Mouse (Mus musculus): ENCODE data around the gene Socs7. TPM values are rescaled to one million over a fixed set of nuclear protein-coding genes. Genes with fewer than 3 reads are reported as not detected.

The Socs7 gene
- polyA plus RNA-seq, 1 experiment from 2014 or later, result 2.6 TPM

- no peak for ATAC-seq (replicated peaks; ENCODE audit: low FRiP score, low read depth)
- no peak overlapping the region for H3K4me3 ChIP-seq (replicated peaks; ENCODE audit: low read depth, low read length)
- DNase-seq (ENCODE audit: low spot score), result no peak
- no peak for TF ChIP-seq CTCF (IDR thresholded peaks at IDR 0.05; ENCODE audit: low read depth)
- no peaks in the 10 kb centered on the region for H3K36me3 ChIP-seq (ENCODE audit: insufficient read depth, low read length)
- no peak overlapping the region for H3K27ac ChIP-seq
- WGBS, result 21% methylated on average over 6 of the region's 6 CpGs
- H3K4me2 ChIP-seq (ENCODE audit: low read length), result no peak overlapping the region
- H3K9ac ChIP-seq (ENCODE audit: low read depth, low read length), result no peak overlapping the region
- peaks cover 15% of the 10 kb centered on the region for H3K4me1 ChIP-seq (replicated peaks; ENCODE audit: insufficient read depth, low read length)
- H3K27me3 ChIP-seq (ENCODE audit: insufficient read depth, low read length), result no peaks in the 10 kb centered on the region
- H3K9me3 ChIP-seq (replicated peaks; ENCODE audit: low read length), result no peaks in the 10 kb centered on the region
Observed at GRCm38 (mm10) chr11:97401082-97401481, 38.7 kb downstream of the Socs7 start.

- H3K27ac ChIP-seq, result no peak overlapping the region
- WGBS, result 82% methylated on average over 3 of the region's 3 CpGs
- DNase-seq (ENCODE audit: low spot score) (no peak), ATAC-seq (replicated peaks; ENCODE audit: low FRiP score, low read depth) (no peak)
- H3K4me1 ChIP-seq (replicated peaks; ENCODE audit: insufficient read depth, low read length), result peaks cover 23% of the 10 kb centered on the region
- H3K9ac ChIP-seq (ENCODE audit: low read depth, low read length), result no peak overlapping the region
- TF ChIP-seq CTCF (IDR thresholded peaks at IDR 0.05; ENCODE audit: low read depth), result no peak
- H3K9me3 ChIP-seq (replicated peaks; ENCODE audit: low read length), result no peaks in the 10 kb centered on the region
- H3K4me2 ChIP-seq (ENCODE audit: low read length), result no peak overlapping the region
- no peaks in the 10 kb centered on the region for H3K36me3 ChIP-seq (ENCODE audit: insufficient read depth, low read length)
- no peaks in the 10 kb centered on the region for H3K27me3 ChIP-seq (ENCODE audit: insufficient read depth, low read length)
- H3K4me3 ChIP-seq (replicated peaks; ENCODE audit: low read depth, low read length), result no peak overlapping the region
Observed at GRCm38 (mm10) chr11:97401686-97402435, 39.5 kb downstream of the Socs7 start.

- no peaks in the 10 kb centered on the region for H3K36me3 ChIP-seq (ENCODE audit: insufficient read depth, low read length)
- 47% methylated on average over 2 of the region's 2 CpGs for WGBS
- H3K9me3 ChIP-seq (replicated peaks; ENCODE audit: low read length), result no peaks in the 10 kb centered on the region
- no peak overlapping the region for H3K4me2 ChIP-seq (ENCODE audit: low read length)
- no peaks in the 10 kb centered on the region for H3K27me3 ChIP-seq (ENCODE audit: insufficient read depth, low read length)
- no peak for TF ChIP-seq CTCF (IDR thresholded peaks at IDR 0.05; ENCODE audit: low read depth)
- H3K4me1 ChIP-seq (replicated peaks; ENCODE audit: insufficient read depth, low read length), result peaks cover 23% of the 10 kb centered on the region
- H3K4me3 ChIP-seq (replicated peaks; ENCODE audit: low read depth, low read length), result no peak overlapping the region
- no peak overlapping the region for H3K9ac ChIP-seq (ENCODE audit: low read depth, low read length)
- ATAC-seq (replicated peaks; ENCODE audit: low FRiP score, low read depth) (no peak), DNase-seq (ENCODE audit: low spot score) (no peak)
- no peak overlapping the region for H3K27ac ChIP-seq
Observed at GRCm38 (mm10) chr11:97402746-97403145, 40.4 kb downstream of the Socs7 start.

- Histone ChIP-seq H3K4me2 (ENCODE audit: low read length) (peak overlapping the region; percentile 99), H3K9me3 (replicated peaks; ENCODE audit: low read length) (no peaks in the 10 kb centered on the region), H3K27me3 (ENCODE audit: insufficient read depth, low read length) (no peaks in the 10 kb centered on the region), H3K27ac (no peak overlapping the region), H3K4me1 (replicated peaks; ENCODE audit: insufficient read depth, low read length) (peaks cover 23% of the 10 kb centered on the region), H3K36me3 (ENCODE audit: insufficient read depth, low read length) (no peaks in the 10 kb centered on the region), H3K4me3 (replicated peaks; ENCODE audit: low read depth, low read length) (peak overlapping the region; percentile 38), H3K9ac (ENCODE audit: low read depth, low read length) (no peak overlapping the region)
- 36% methylated on average over 8 of the region's 8 CpGs for WGBS
- TF ChIP-seq CTCF (IDR thresholded peaks at IDR 0.05; ENCODE audit: low read depth), result no peak
- no peak for DNase-seq (ENCODE audit: low spot score)
- no peak for ATAC-seq (replicated peaks; ENCODE audit: low FRiP score, low read depth)
Observed at GRCm38 (mm10) chr11:97403614-97404183, 41.3 kb downstream of the Socs7 start.

- no peak for TF ChIP-seq CTCF (IDR thresholded peaks at IDR 0.05; ENCODE audit: low read depth)
- H3K9ac ChIP-seq (ENCODE audit: low read depth, low read length), result peak overlapping the region; percentile 48; the same call in 1 of the 2 replicates
- H3K4me3 ChIP-seq (replicated peaks; ENCODE audit: low read depth, low read length), result peak overlapping the region; percentile 38
- H3K4me2 ChIP-seq (ENCODE audit: low read length), result peak overlapping the region; percentile 99
- ATAC-seq (replicated peaks; ENCODE audit: low FRiP score, low read depth), result peak; percentile 55
- H3K4me1 ChIP-seq (replicated peaks; ENCODE audit: insufficient read depth, low read length), result peaks cover 23% of the 10 kb centered on the region
- DNase-seq (ENCODE audit: low spot score), result peak; percentile 48
- 1% methylated on average over 48 of the region's 61 CpGs for WGBS
- no peak overlapping the region for H3K27ac ChIP-seq
- H3K36me3 ChIP-seq (ENCODE audit: insufficient read depth, low read length), result no peaks in the 10 kb centered on the region
- no peaks in the 10 kb centered on the region for H3K27me3 ChIP-seq (ENCODE audit: insufficient read depth, low read length)
- H3K9me3 ChIP-seq (replicated peaks; ENCODE audit: low read length), result no peaks in the 10 kb centered on the region
Observed at GRCm38 (mm10) chr11:97404184-97404760, 41.9 kb downstream of the Socs7 start.

GRCm38 (mm10) chr11:97404761-97405190 lies 42.4 kb downstream of the Socs7 start:
- Histone ChIP-seq H3K36me3 (ENCODE audit: insufficient read depth, low read length) (no peaks in the 10 kb centered on the region), H3K4me1 (replicated peaks; ENCODE audit: insufficient read depth, low read length) (peaks cover 23% of the 10 kb centered on the region), H3K27ac (no peak overlapping the region), H3K27me3 (ENCODE audit: insufficient read depth, low read length) (no peaks in the 10 kb centered on the region), H3K9me3 (replicated peaks; ENCODE audit: low read length) (no peaks in the 10 kb centered on the region), H3K4me3 (replicated peaks; ENCODE audit: low read depth, low read length) (peak overlapping the region; percentile 38), H3K9ac (ENCODE audit: low read depth, low read length) (peak overlapping the region; percentile 48; the same call in 1 of the 2 replicates), H3K4me2 (ENCODE audit: low read length) (peak overlapping the region; percentile 99)
- DNase-seq (ENCODE audit: low spot score) (peak; percentile 50), ATAC-seq (replicated peaks; ENCODE audit: low FRiP score, low read depth) (peak; percentile 9; the same call in 1 of the 2 replicates)
- TF ChIP-seq CTCF (IDR thresholded peaks at IDR 0.05; ENCODE audit: low read depth), result no peak
- 1% methylated on average over 11 of the region's 11 CpGs for WGBS
